Mouse (Mus musculus) stomach, postnatal 0 days (tissue): ENCODE measurements around the gene Ntn1. TPM values are rescaled to one million over a fixed set of nuclear protein-coding genes. Genes with fewer than 3 reads are reported as not detected.
A peak's percentile ranks its signal among the peaks of the same experiment; 100 is the strongest.

Experiments used
- ATAC-seq: fragments of 200-750 bp; cut with Nextera tagmentation; 2 replicates; pipeline ENCODE4 v1.8.0; 2017; ENCODE audit not compliant: low FRiP score, low TSS enrichment
- DNase-seq: peaks from one replicate; pipeline ENCODE4 v3.0.0-alpha.2; 2016; ENCODE audit warnings: low spot score
- H3K27ac ChIP-seq: fragments of 300-500 bp; sonication (generic); replicated peaks from 2 replicates; pipeline ENCODE4 v1.5.1; 2014; ENCODE audit warnings: mild to moderate bottlenecking, control low read depth
- H3K27me3 ChIP-seq: fragments of 300-500 bp; sonication (generic); 2 replicates; pipeline ENCODE4 v1.6.1; 2014; ENCODE audit warnings: low read length; ENCODE audit not compliant: control insufficient read depth, insufficient read depth
- H3K36me3 ChIP-seq: fragments of 300-500 bp; sonication (generic); 2 replicates; pipeline ENCODE4 v1.6.1; 2014; ENCODE audit warnings: low read length, mixed read lengths; ENCODE audit not compliant: control insufficient read depth, insufficient read depth
- H3K4me1 ChIP-seq: fragments of 300-500 bp; sonication (generic); replicated peaks from 2 replicates; pipeline ENCODE4 v1.6.1; 2014; ENCODE audit warnings: antibody characterized with exemption; ENCODE audit not compliant: control insufficient read depth, insufficient read depth
- H3K4me2 ChIP-seq: fragments of 300-500 bp; sonication (generic); replicated peaks from 2 replicates; pipeline ENCODE4 v1.6.1; 2014; ENCODE audit warnings: low read depth, mild to moderate bottlenecking, control low read depth, moderate library complexity
- H3K4me3 ChIP-seq: fragments of 300-500 bp; sonication (generic); 2 replicates; pipeline ENCODE4 v1.5.1; 2014; ENCODE audit warnings: low read depth, low read length, control low read depth
- H3K9ac ChIP-seq: fragments of 300-500 bp; sonication (generic); 2 replicates; pipeline ENCODE4 v1.6.1; 2014; ENCODE audit warnings: mild to moderate bottlenecking, low read length, control low read depth, mixed read lengths
- H3K9me3 ChIP-seq: fragments of 300-500 bp; sonication (generic); 2 replicates; pipeline ENCODE4 v1.6.1; 2016; ENCODE audit warnings: low read length; ENCODE audit not compliant: control insufficient read depth
- CTCF ChIP-seq: IDR thresholded peaks from 2 replicates; pipeline ENCODE4 v1.5.1; 2016; ENCODE audit warnings: antibody characterized with exemption, low read depth, mild to moderate bottlenecking, moderate library complexity
- EP300 ChIP-seq: optimal IDR thresholded peaks from 2 replicates; pipeline ENCODE3; 2016; ENCODE audit warnings: antibody characterized with exemption
- WGBS: fragments of 180-500 bp; shearing (Covaris S2); extraction: QIAGEN DNeasy Blood & Tissue Kit; methylation state at CpG from one replicate; pipeline ENCODE4 v1.1.7; 2014; 5-methylcytosine and 5-hydroxymethylcytosine counted together
- polyA plus RNA-seq: library from polyadenylated mRNA; unstranded; fragments of >200 nt; fragmentation: Nextera tagmentation; extraction: Ambion mirVana; gene quantifications from 2 replicates; pipeline ENCODE4 v1.2.1, GENCODE M21; 2015

Gene Ntn1
- polyA plus RNA-seq, 1 experiment from 2014 or later, result 7.4 TPM

DNA sequence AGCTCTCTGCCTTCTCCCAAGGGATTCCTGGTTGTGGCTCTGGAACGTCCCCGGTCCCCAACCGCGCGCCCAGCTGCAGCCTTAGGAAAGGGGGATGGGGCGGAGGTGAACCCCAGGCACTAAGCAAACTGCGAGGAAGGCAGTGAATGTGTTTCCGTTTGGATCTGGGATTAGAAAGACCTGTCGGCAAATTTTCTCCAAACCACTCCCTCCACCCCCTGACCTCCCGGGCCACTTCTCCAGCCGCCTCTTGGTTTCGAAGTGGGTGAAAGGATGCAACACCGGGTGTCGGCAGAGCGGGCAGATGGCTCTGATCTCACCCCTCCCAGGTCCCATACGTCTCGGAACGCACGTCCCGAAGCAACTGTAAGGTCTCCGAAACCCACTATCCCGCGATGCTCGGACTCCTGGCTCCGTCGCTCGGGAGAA, 16.0 kb downstream of the Ntn1 start:
- DNase-seq, result no peak
- Histone ChIP-seq H3K4me3 (peak overlapping the region; percentile 72), H3K9ac (peak overlapping the region; percentile 65; the same call in 1 of the 2 replicates), H3K4me2 (peak overlapping the region; percentile 93), H3K9me3 (no peaks in the 10 kb centered on the region), H3K27me3 (peaks cover 2% of the 10 kb centered on the region; the same call in 1 of the 2 replicates), H3K27ac (no peak overlapping the region), H3K4me1 (0 out of 2 replicates have a peak, but pooled peaks cover 3% of the 10 kb centered on the region), H3K36me3 (no peaks in the 10 kb centered on the region)
- 6% methylated on average over 27 of the region's 27 CpGs for WGBS
- TF ChIP-seq EP300 (no peak), CTCF (no peak)
- no peak for ATAC-seq

GRCm38 (mm10) chr11:68384131-68384530, 16.5 kb downstream of the Ntn1 start:
- peak overlapping the region; percentile 93 for H3K4me2 ChIP-seq
- peaks cover 2% of the 10 kb centered on the region; the same call in 1 of the 2 replicates for H3K27me3 ChIP-seq
- H3K27ac ChIP-seq, result no peak overlapping the region
- no peaks in the 10 kb centered on the region for H3K9me3 ChIP-seq
- ATAC-seq (no peak), DNase-seq (no peak)
- peak overlapping the region; percentile 72 for H3K4me3 ChIP-seq
- WGBS, result 42% methylated on average over 12 of the region's 12 CpGs
- 0 out of 2 replicates have a peak, but pooled peaks cover 3% of the 10 kb centered on the region for H3K4me1 ChIP-seq
- H3K9ac ChIP-seq, result 0 out of 2 replicates have a peak overlapping the region, but pooled peaks have one; percentile 65
- TF ChIP-seq CTCF (no peak), EP300 (no peak)
- H3K36me3 ChIP-seq, result no peaks in the 10 kb centered on the region

- Histone ChIP-seq H3K4me3 (no peak overlapping the region), H3K36me3 (no peaks in the 10 kb centered on the region), H3K4me1 (0 out of 2 replicates have a peak, but pooled peaks cover 3% of the 10 kb centered on the region), H3K27ac (no peak overlapping the region), H3K9ac (no peak overlapping the region), H3K4me2 (peak overlapping the region; percentile 20; the same call in 1 of the 2 replicates), H3K9me3 (no peaks in the 10 kb centered on the region), H3K27me3 (peaks cover 2% of the 10 kb centered on the region; the same call in 1 of the 2 replicates)
- 61% methylated on average over 10 of the region's 10 CpGs for WGBS
- DNase-seq (no peak), ATAC-seq (no peak)
- TF ChIP-seq CTCF, result no peak
- TF ChIP-seq EP300, result no peak
Observed at GRCm38 (mm10) chr11:68383519-68383918, 17.1 kb downstream of the Ntn1 start.

DNA sequence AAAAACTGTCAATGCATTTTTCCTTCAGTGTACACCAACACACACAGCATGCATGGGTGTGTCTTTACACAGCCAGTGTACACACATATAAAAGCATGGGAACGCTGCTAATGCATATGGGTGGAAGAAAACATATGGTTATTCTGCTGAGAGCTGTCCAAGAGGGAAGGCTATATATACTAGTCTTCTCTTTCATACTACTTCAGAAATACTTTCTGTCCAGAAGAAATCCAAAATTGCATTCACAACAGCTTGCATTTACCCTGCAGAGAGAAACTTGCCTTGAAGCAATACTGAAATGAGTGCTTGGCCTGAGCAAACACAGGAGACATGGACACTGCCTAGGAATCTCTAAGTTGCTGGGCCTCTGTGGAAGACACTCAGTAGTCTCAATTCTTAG, 18.8 kb downstream of the Ntn1 start:
- ATAC-seq, result no peak
- Histone ChIP-seq H3K4me2 (no peak overlapping the region), H3K36me3 (no peaks in the 10 kb centered on the region), H3K4me1 (no peaks in the 10 kb centered on the region), H3K27me3 (peaks cover 2% of the 10 kb centered on the region; the same call in 1 of the 2 replicates), H3K9ac (no peak overlapping the region), H3K27ac (no peak overlapping the region), H3K9me3 (no peaks in the 10 kb centered on the region), H3K4me3 (no peak overlapping the region)
- no peak for DNase-seq
- TF ChIP-seq EP300 (no peak), CTCF (no peak)
- 42% methylated on average over 1 of the region's 1 CpGs for WGBS

DNA sequence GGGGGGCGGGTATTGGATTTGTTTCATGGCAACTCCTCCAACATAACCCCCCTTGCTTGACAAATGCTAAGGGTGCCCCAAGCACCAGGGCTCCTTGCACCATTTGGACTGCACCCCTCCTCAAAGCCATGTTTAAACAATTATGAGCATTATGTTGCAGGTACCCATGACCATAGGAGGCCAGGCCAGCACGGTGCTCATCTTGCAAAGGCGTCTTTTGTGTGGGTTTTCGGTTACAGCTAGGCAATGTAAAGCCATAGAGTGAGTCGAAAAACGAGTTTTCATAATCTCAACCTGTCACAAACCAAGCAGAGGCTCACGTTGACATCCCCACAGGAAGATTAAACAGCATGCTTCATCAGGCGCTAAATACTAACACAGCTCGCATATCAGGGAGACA, 19.3 kb downstream of the Ntn1 start:
- Histone ChIP-seq H3K9me3 (no peaks in the 10 kb centered on the region), H3K27ac (no peak overlapping the region), H3K4me1 (no peaks in the 10 kb centered on the region), H3K4me2 (no peak overlapping the region), H3K9ac (no peak overlapping the region), H3K4me3 (no peak overlapping the region), H3K36me3 (no peaks in the 10 kb centered on the region), H3K27me3 (peaks cover 2% of the 10 kb centered on the region; the same call in 1 of the 2 replicates)
- WGBS, result 61% methylated on average over 9 of the region's 9 CpGs
- TF ChIP-seq EP300 (no peak), CTCF (no peak)
- ATAC-seq (no peak), DNase-seq (no peak)

GRCm38 (mm10) chr11:68378946-68379764, 21.5 kb downstream of the Ntn1 start:
- Histone ChIP-seq H3K27ac (peak overlapping the region; percentile 58), H3K9ac (no peak overlapping the region), H3K9me3 (no peaks in the 10 kb centered on the region), H3K36me3 (no peaks in the 10 kb centered on the region), H3K4me3 (no peak overlapping the region), H3K27me3 (no peaks in the 10 kb centered on the region), H3K4me1 (no peaks in the 10 kb centered on the region), H3K4me2 (0 out of 2 replicates have a peak overlapping the region, but pooled peaks have one; percentile 11)
- DNase-seq (no peak), ATAC-seq (no peak)
- 11% methylated on average over 16 of the region's 16 CpGs for WGBS
- TF ChIP-seq EP300 (no peak), CTCF (no peak)
